Mouse (Mus musculus) liver, embryonic 14.5 days (tissue): ENCODE data around the gene Surf2.

ENCODE experiments used
- CTCF ChIP-seq: IDR thresholded peaks from 2 replicates; pipeline ENCODE4 v1.5.1; 2016; ENCODE audit warnings: antibody characterized with exemption, low read depth, control low read depth
- EP300 ChIP-seq: IDR thresholded peaks from 2 replicates; pipeline ENCODE4 v1.6.1; 2016; ENCODE audit warnings: antibody characterized with exemption, low read depth

DNA sequence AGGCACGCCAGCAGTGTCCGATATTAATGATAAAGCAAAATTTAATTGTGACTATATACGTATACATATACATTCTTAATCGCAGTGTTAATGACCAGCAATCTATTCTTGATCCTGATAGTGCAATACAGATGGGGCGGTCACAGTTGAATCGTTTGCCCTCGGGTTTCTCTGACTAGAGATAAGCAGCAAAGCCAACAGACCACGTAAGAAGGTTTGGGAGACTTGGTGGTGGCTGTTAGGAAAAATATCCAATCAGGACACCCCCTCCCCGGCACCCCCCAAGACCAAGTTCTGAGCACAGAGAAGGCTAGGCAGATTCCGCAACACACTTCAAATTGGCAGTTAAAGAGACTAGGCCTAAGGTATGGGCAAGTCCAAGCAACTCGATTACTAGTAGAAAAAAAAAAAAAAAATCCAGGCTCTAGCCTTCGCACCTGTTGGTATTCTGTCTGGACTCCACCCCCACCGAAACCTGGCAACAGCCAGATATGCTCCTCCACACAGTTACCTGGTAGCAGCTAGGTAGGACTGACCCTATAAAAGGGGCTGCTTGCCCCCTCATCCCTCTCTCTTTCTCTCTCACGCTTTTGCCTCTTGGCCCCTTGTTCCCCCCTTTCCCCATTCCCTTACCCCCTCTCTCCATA is 48.7 kb downstream of the Surf2 start:
- no peak for TF ChIP-seq CTCF
- no peak for TF ChIP-seq EP300
